Mouse (Mus musculus): Measurements from ENCODE around the gene Rhbdf1.

Rhbdf1 gene

GRCm38 (mm10) chr11:32189434-32189833, 32.7 kb downstream of the Rhbdf1 start:
- no peak for DNase-seq

DNA sequence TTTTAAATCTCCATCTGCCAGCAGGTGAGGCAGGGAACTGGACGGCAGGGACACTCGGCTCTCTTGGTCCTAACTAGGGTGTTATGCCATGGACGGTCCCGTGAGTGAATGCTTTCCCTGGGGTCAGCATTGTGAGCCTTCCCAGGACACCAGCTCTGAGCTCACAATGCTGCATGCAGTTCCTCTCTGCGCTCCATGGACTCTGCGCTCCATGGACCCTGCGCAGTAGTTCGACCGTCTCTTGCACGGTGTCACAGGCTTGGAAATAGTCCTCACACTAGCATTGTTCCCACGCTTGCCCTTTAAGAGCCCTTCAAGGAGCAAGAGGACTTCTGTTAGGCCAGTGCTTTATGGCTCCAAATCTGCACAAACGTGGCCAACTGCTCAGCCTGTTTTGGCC, 33.2 kb downstream of the Rhbdf1 start:
- DNase-seq, result no peak

DNA sequence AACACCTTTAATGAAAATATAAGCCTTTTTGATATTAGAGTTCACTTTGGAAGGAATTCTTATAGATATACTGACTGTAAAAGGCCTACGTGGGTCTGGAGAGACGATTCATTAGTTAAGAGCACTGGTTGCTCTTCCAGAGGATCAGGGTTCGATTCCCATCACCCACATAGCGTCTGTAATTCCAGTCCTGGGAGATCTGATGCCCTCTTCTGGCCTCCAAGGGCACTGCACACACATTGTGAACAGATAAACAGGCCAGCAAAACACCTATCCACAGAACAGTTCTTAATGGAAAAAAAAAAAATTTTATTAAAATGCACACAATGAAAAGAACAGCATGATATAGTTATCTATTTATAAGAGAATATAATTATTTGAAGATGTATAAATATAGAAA, 34.8 kb downstream of the Rhbdf1 start:
- no peak for DNase-seq

DNA sequence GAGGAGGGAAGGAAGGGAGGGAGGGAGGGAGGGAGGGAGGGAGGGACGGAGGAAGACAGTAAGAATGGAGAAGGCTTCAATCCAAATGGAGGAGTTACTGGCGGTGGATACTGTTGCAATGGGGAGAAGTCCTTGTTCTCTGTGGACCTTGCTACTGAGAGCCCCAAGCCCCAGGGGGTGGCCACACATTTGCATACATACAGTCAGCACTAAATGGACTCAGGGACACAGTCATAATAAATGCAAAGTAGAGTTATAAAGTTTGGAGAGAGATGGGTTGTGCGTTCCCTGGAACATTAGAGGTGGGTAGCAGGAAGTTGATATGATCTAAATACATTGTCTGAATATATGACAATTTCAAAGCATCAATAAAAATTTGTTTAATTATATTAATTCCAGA, 36.1 kb downstream of the Rhbdf1 start:
- no peak for DNase-seq

DNA sequence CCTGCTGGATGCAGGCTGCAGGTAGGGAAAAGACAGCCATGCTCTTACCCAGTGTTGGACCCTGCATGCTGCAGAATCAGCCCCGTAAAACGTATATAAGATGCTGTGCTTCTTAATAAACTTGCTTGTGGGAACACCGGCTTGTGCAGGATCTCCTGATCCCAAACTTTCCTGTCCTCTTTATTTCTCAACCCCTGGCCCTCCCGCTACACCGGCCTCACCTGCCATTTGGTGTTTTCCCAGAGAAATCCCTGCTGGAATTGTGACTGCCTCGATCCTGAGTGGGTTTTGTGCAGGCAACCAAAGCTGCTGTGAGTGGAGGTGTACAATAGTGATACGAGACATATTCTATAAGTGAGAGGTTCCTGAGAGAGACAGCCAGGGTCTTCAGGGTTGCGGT, 37.6 kb downstream of the Rhbdf1 start:
- DNase-seq, result no peak

DNA sequence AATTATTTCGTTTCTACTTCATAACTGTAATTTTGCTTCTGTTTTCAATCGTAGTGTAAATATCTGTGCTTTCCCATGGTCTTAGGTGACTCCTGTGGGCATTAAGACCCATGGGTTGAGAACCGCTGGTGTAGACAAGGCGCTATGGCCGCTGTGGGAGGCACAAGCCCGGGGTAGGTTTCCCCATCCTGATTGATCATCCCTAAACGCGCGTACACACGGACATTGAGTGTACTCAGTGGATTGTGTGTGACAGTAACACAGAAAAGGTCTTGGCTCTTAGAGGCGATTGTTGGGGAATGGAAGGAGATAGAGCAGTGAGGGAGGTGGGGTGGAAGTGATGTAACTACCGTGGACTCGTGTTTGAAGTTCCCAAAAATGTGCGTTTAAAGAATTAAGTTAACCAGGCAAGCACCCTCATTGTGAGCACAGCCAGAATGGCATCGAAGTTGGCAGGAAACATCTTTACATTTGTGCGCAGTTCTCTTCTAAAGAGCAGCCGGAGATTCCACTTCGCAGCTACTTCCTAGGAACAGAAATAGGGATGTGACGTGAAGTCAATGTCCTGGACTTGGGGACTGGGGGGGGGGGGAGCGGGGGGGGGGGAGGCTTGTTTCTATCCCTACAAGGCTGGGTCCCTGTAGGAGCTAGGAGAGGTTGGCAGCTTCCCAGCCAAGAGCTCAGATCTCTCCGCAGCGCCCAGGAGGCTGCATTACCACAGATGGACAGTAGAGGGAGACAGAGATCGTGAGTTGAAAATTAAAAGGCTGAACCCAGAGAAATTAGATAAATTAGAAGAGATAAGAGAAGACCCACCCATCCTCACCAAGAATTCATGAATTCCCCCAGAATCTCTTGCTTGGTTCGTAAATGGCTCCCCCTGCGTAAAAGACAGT, 39.9 kb downstream of the Rhbdf1 start:
- DNase-seq, result peak; percentile 87

DNA sequence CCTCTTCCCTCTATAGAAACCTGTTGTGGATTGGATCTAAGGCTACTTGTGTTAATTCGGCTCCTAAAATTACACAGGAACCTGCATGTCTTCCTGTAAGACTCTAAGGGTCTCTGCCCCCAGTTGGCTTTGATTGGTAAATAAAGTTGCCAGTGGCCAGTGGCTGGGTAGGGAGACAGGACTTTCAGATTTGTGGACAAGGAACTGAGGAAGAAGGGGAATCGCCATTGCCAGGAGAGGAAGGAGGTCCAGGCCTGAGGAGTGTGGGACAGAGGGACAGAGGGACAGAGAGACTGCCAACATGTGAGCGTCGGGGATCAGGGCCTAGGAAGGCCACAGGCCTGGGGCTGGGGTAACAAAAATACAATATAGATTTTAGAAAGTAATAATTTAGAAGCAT, 40.9 kb downstream of the Rhbdf1 start:
- no peak for DNase-seq

- no peak for DNase-seq
These were observed 43.6 kb downstream of the Rhbdf1 start for GRCm38 (mm10) chr11:32178506-32178905.

GRCm38 (mm10) chr11:32166683-32167082, 55.4 kb downstream of the Rhbdf1 start:
- DNase-seq, result no peak

- DNase-seq, result peak; percentile 82
These were observed 59.9 kb downstream of the Rhbdf1 start for GRCm38 (mm10) chr11:32161922-32162804.

GRCm38 (mm10) chr11:32161500-32161899, 60.6 kb downstream of the Rhbdf1 start:
- peak; percentile 18 for DNase-seq

DNA sequence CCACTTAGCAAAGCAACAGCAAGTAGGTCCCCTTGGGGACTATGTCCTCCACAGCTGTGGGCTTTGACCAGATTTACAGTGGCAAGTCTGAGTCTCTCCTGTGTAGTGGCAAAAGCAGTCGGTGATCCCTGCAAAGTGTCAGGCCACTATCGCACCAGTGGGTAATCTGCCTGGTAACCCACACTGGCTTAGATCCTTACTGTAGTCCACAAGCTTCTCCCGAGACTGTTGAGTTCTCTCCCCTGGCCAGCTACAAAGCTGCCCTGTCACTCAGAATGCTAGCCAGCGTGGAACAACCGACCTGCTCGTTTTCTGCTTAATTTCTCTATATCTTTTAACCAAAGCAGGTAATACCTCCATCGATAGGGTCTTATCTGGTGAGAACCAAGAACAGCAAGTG, 61.8 kb downstream of the Rhbdf1 start:
- no peak for DNase-seq

All from lung, postnatal 14 days (tissue).